Mouse (Mus musculus) olfactory bulb, adult 2 months (tissue): ENCODE results near the gene Cd300ld4.

Experiments used
- CTCF ChIP-seq: fragments of 200-500 bp; IDR thresholded peaks from 2 replicates; pipeline ENCODE4 v1.5.1; 2012; ENCODE audit warnings: low read depth, mild to moderate bottlenecking, low read length, moderate library complexity; ENCODE audit not compliant: insufficient read depth
- POLR2A ChIP-seq: fragments of 200-500 bp; IDR thresholded peaks from 2 replicates; pipeline ENCODE4 v1.6.1; 2012; ENCODE audit warnings: mild to moderate bottlenecking, low read depth, low read length, moderate library complexity; ENCODE audit not compliant: insufficient read depth

- TF ChIP-seq CTCF (no peak), POLR2A (no peak)
Measured at GRCm38 (mm10) chr11:115071015-115071551, 44.3 kb upstream of the Cd300ld4 start.
